Mouse (Mus musculus) limb, embryonic 13.5 days (tissue): Measurements from ENCODE around the gene Lrrc43. TPM values are rescaled to one million over a fixed set of nuclear protein-coding genes. Genes with fewer than 3 reads are reported as not detected.

Source experiments
- ATAC-seq: fragments of 200-750 bp; cut with Nextera tagmentation; 2 replicates; pipeline ENCODE4 v1.8.0; 2017; ENCODE audit warnings: low read depth, moderate number of reproducible peaks, moderate TSS enrichment; ENCODE audit not compliant: low FRiP score
- H3K27ac ChIP-seq: fragments of 300-500 bp; sonication (generic); 2 replicates; pipeline ENCODE4 v1.5.1; 2015; ENCODE audit warnings: inconsistent platforms, mild to moderate bottlenecking, moderate library complexity
- H3K27me3 ChIP-seq: fragments of 300-500 bp; sonication (generic); 2 replicates; pipeline ENCODE4 v1.6.1; 2015; ENCODE audit warnings: mild to moderate bottlenecking, inconsistent platforms
- H3K36me3 ChIP-seq: fragments of 300-500 bp; sonication (generic); 2 replicates; pipeline ENCODE4 v1.6.1; 2015; ENCODE audit warnings: inconsistent platforms, mild to moderate bottlenecking, moderate library complexity
- H3K4me1 ChIP-seq: fragments of 300-500 bp; sonication (generic); 2 replicates; pipeline ENCODE4 v1.6.1; 2015; ENCODE audit warnings: inconsistent platforms
- H3K4me2 ChIP-seq: fragments of 300-500 bp; sonication (generic); replicated peaks from 2 replicates; pipeline ENCODE4 v1.6.1; 2015; ENCODE audit warnings: inconsistent platforms, mild to moderate bottlenecking, moderate library complexity
- H3K4me3 ChIP-seq: fragments of 300-500 bp; sonication (generic); 2 replicates; pipeline ENCODE4 v1.5.1; 2015; ENCODE audit warnings: moderate library complexity, mild to moderate bottlenecking, inconsistent platforms
- H3K9ac ChIP-seq: fragments of 300-500 bp; sonication (generic); 2 replicates; pipeline ENCODE4 v1.6.1; 2015; ENCODE audit warnings: mild to moderate bottlenecking, inconsistent platforms
- H3K9me3 ChIP-seq: fragments of 300-500 bp; sonication (generic); 2 replicates; pipeline ENCODE4 v1.6.1; 2016; ENCODE audit warnings: inconsistent platforms
- WGBS: fragments of 180-500 bp; shearing (Covaris S2); methylation state at CpG from one replicate; pipeline ENCODE4 v1.1.7; 2015; 5-methylcytosine and 5-hydroxymethylcytosine counted together
- polyA plus RNA-seq: library from polyadenylated mRNA; unstranded; fragments of >200 nt; fragmentation: Nextera tagmentation; extraction: Ambion mirVana; gene quantifications from 2 replicates; pipeline ENCODE4 v1.2.1, GENCODE M21; 2015

Lrrc43 gene
- polyA plus RNA-seq, 1 experiment from 2014 or later: not detected

- H3K27me3 ChIP-seq: no peaks in the 10 kb centered on the region
- 75% methylated on average over 1 of the region's 1 CpGs for WGBS
- H3K4me1 ChIP-seq: peaks cover 36% of the 10 kb centered on the region
- H3K9ac ChIP-seq: peak overlapping the region; percentile 82; the same call in 1 of the 2 replicates
- H3K9me3 ChIP-seq: no peaks in the 10 kb centered on the region
- peaks cover 26% of the 10 kb centered on the region for H3K36me3 ChIP-seq
- no peak overlapping the region; the same call in 1 of the 2 replicates for H3K4me2 ChIP-seq
- no peak overlapping the region for H3K27ac ChIP-seq
- no peak for ATAC-seq
- no peak overlapping the region for H3K4me3 ChIP-seq
Measured at GRCm38 (mm10) chr5:123522166-123522565, 33.1 kb downstream of the Lrrc43 start.

- no peaks in the 10 kb centered on the region for H3K27me3 ChIP-seq
- peaks cover 36% of the 10 kb centered on the region for H3K4me1 ChIP-seq
- under 1% methylated on average over 76 of the region's 82 CpGs for WGBS
Measured at GRCm38 (mm10) chr5:123523692-123524392, 34.7 kb downstream of the Lrrc43 start, which contains the start of gene Diablo. TSS of gene Diablo (minus strand) at chr5:123524176.

GRCm38 (mm10) chr5:123524393-123524750, 35.3 kb downstream of the Lrrc43 start:
- Histone ChIP-seq H3K4me2 (peak overlapping the region; percentile 96), H3K27me3 (no peaks in the 10 kb centered on the region), H3K36me3 (peaks cover 24% of the 10 kb centered on the region), H3K9me3 (no peaks in the 10 kb centered on the region), H3K4me3 (peak overlapping the region; percentile 87), H3K27ac (no peak overlapping the region), H3K4me1 (peaks cover 36% of the 10 kb centered on the region), H3K9ac (peak overlapping the region; percentile 82; the same call in 1 of the 2 replicates)
- peak; percentile 97 for ATAC-seq
- under 1% methylated on average over 25 of the region's 27 CpGs for WGBS

More at GRCm38 (mm10) chr5:123523692-123524392, 34.7 kb downstream of the Lrrc43 start, which contains the start of gene Diablo:
- Histone ChIP-seq H3K4me2 (peak within 1 kb of the TSS; percentile 96), H3K9ac (peak within 1 kb of the TSS; percentile 82), H3K27ac (no peak within 1 kb of the TSS), H3K36me3 (peaks cover 23% of the 10 kb centered on the region), H3K4me3 (peak within 1 kb of the TSS; percentile 87), H3K9me3 (no peaks in the 10 kb centered on the region)
- peak; percentile 98 for ATAC-seq

- H3K4me1 ChIP-seq: peaks cover 32% of the 10 kb centered on the region
- H3K27ac ChIP-seq: no peak within 1 kb of the TSS
- H3K9ac ChIP-seq: no peak within 1 kb of the TSS
- H3K27me3 ChIP-seq: no peaks in the 10 kb centered on the region
- peak within 1 kb of the TSS; percentile 87 for H3K4me3 ChIP-seq
- 81% methylated on average over 7 of the region's 7 CpGs for WGBS
- ATAC-seq: no peak
- no peaks in the 10 kb centered on the region for H3K9me3 ChIP-seq
- H3K4me2 ChIP-seq: peak within 1 kb of the TSS; percentile 96
- peaks cover 27% of the 10 kb centered on the region for H3K36me3 ChIP-seq
Measured at GRCm38 (mm10) chr5:123525281-123525680, 36.2 kb downstream of the Lrrc43 start, which contains the start of gene Gm49027. TSS of gene Gm49027 (minus strand) at chr5:123525488.

GRCm38 (mm10) chr5:123525916-123526495, 36.9 kb downstream of the Lrrc43 start:
- H3K9ac ChIP-seq: no peak overlapping the region
- peaks cover 35% of the 10 kb centered on the region for H3K36me3 ChIP-seq
- H3K9me3 ChIP-seq: no peaks in the 10 kb centered on the region
- H3K27ac ChIP-seq: no peak overlapping the region
- peaks cover 28% of the 10 kb centered on the region for H3K4me1 ChIP-seq
- no peaks in the 10 kb centered on the region for H3K27me3 ChIP-seq
- no peak overlapping the region for H3K4me2 ChIP-seq
- ATAC-seq: no peak
- WGBS: 88% methylated on average over 9 of the region's 9 CpGs
- no peak overlapping the region for H3K4me3 ChIP-seq

GRCm38 (mm10) chr5:123528641-123529040, 39.5 kb downstream of the Lrrc43 start:
- Histone ChIP-seq H3K36me3 (peaks cover 61% of the 10 kb centered on the region), H3K4me2 (no peak overlapping the region), H3K27ac (no peak overlapping the region), H3K9me3 (no peaks in the 10 kb centered on the region), H3K9ac (no peak overlapping the region), H3K4me3 (no peak overlapping the region), H3K4me1 (peaks cover 5% of the 10 kb centered on the region), H3K27me3 (no peaks in the 10 kb centered on the region)
- WGBS: 83% methylated on average over 7 of the region's 7 CpGs
- ATAC-seq: no peak

- Histone ChIP-seq H3K4me3 (no peak overlapping the region), H3K9me3 (no peaks in the 10 kb centered on the region), H3K4me2 (no peak overlapping the region), H3K27me3 (no peaks in the 10 kb centered on the region), H3K36me3 (peaks cover 73% of the 10 kb centered on the region), H3K27ac (no peak overlapping the region), H3K4me1 (no peaks in the 10 kb centered on the region), H3K9ac (no peak overlapping the region)
- 88% methylated on average over 8 of the region's 8 CpGs for WGBS
- ATAC-seq: no peak
Measured at GRCm38 (mm10) chr5:123530056-123530455, 41.0 kb downstream of the Lrrc43 start.

- no peaks in the 10 kb centered on the region for H3K27me3 ChIP-seq
- H3K4me1 ChIP-seq: no peaks in the 10 kb centered on the region
- H3K4me2 ChIP-seq: no peak overlapping the region
- WGBS: 93% methylated on average over 10 of the region's 10 CpGs
- ATAC-seq: no peak
- H3K4me3 ChIP-seq: no peak overlapping the region
- H3K27ac ChIP-seq: no peak overlapping the region
- H3K9ac ChIP-seq: no peak overlapping the region
- no peaks in the 10 kb centered on the region for H3K9me3 ChIP-seq
- H3K36me3 ChIP-seq: peaks cover 87% of the 10 kb centered on the region
Measured at GRCm38 (mm10) chr5:123533801-123534200, 44.7 kb downstream of the Lrrc43 start.

- Histone ChIP-seq H3K4me3 (no peak overlapping the region), H3K27me3 (no peaks in the 10 kb centered on the region), H3K27ac (no peak overlapping the region), H3K4me1 (no peaks in the 10 kb centered on the region), H3K4me2 (no peak overlapping the region), H3K36me3 (peaks cover 57% of the 10 kb centered on the region), H3K9ac (no peak overlapping the region), H3K9me3 (no peaks in the 10 kb centered on the region)
- no peak for ATAC-seq
- 94% methylated on average over 7 of the region's 7 CpGs for WGBS
Measured at GRCm38 (mm10) chr5:123555693-123556092, 66.6 kb downstream of the Lrrc43 start.

GRCm38 (mm10) chr5:123556451-123556850, 67.3 kb downstream of the Lrrc43 start:
- H3K36me3 ChIP-seq: peaks cover 63% of the 10 kb centered on the region
- no peak overlapping the region for H3K4me2 ChIP-seq
- H3K4me1 ChIP-seq: no peaks in the 10 kb centered on the region
- no peak overlapping the region for H3K27ac ChIP-seq
- H3K4me3 ChIP-seq: no peak overlapping the region
- no peak for ATAC-seq
- no peaks in the 10 kb centered on the region for H3K9me3 ChIP-seq
- H3K27me3 ChIP-seq: no peaks in the 10 kb centered on the region
- 58% methylated on average over 2 of the region's 2 CpGs for WGBS
- H3K9ac ChIP-seq: no peak overlapping the region
